Mouse (Mus musculus) lung, embryonic 14.5 days (tissue): ENCODE results near the gene Tfr2. TPM values are rescaled to one million over a fixed set of nuclear protein-coding genes. Genes with fewer than 3 reads are reported as not detected.

Experiments used
- ATAC-seq: fragments of 200-750 bp; cut with Nextera tagmentation; 2 replicates; pipeline ENCODE4 v1.8.0; 2017; ENCODE audit warnings: mild to moderate bottlenecking, moderate TSS enrichment, moderate library complexity; ENCODE audit not compliant: insufficient read depth
- DNase-seq: peaks from one replicate; pipeline ENCODE4 v3.0.0-alpha.2; 2015
- H3K27ac ChIP-seq: fragments of 300-500 bp; sonication (generic); 2 replicates; pipeline ENCODE4 v1.5.1; 2014; ENCODE audit warnings: low read depth, mild to moderate bottlenecking, moderate library complexity
- H3K27me3 ChIP-seq: fragments of 300-500 bp; sonication (generic); 2 replicates; pipeline ENCODE4 v1.6.1; 2014; ENCODE audit warnings: low read length, control low read depth; ENCODE audit not compliant: insufficient read depth
- H3K36me3 ChIP-seq: fragments of 300-500 bp; sonication (generic); 2 replicates; pipeline ENCODE4 v1.6.1; 2014; ENCODE audit warnings: control low read depth; ENCODE audit not compliant: insufficient read depth
- H3K4me1 ChIP-seq: fragments of 300-500 bp; sonication (generic); 2 replicates; pipeline ENCODE4 v1.6.1; 2014; ENCODE audit warnings: antibody characterized with exemption, control low read depth; ENCODE audit not compliant: insufficient read depth
- H3K4me2 ChIP-seq: fragments of 300-500 bp; sonication (generic); 2 replicates; pipeline ENCODE4 v1.6.1; 2014; ENCODE audit warnings: mild to moderate bottlenecking
- H3K4me3 ChIP-seq: fragments of 300-500 bp; sonication (generic); 2 replicates; pipeline ENCODE4 v1.5.1; 2014; ENCODE audit warnings: low read depth, low read length
- H3K9ac ChIP-seq: fragments of 300-500 bp; sonication (generic); 2 replicates; pipeline ENCODE4 v1.6.1; 2014
- H3K9me3 ChIP-seq: fragments of 300-500 bp; sonication (generic); 2 replicates; pipeline ENCODE4 v1.6.1; 2016; ENCODE audit warnings: low read depth, low read length, control low read depth
- CTCF ChIP-seq: IDR thresholded peaks from 2 replicates; pipeline ENCODE4 v1.5.1; 2016; ENCODE audit warnings: antibody characterized with exemption, low read depth
- WGBS: fragments of 180-500 bp; shearing (Covaris S2); extraction: QIAGEN DNeasy Blood & Tissue Kit; methylation state at CpG from one replicate; pipeline ENCODE4 v1.1.7; 2014; 5-methylcytosine and 5-hydroxymethylcytosine counted together
- polyA plus RNA-seq: library from polyadenylated mRNA; unstranded; fragments of >200 nt; fragmentation: Nextera tagmentation; extraction: Ambion mirVana; gene quantifications from 2 replicates; pipeline ENCODE4 v1.2.1, GENCODE M21; 2014

Gene Tfr2
- polyA plus RNA-seq, 1 experiment from 2014 or later: 0.47 TPM

DNA sequence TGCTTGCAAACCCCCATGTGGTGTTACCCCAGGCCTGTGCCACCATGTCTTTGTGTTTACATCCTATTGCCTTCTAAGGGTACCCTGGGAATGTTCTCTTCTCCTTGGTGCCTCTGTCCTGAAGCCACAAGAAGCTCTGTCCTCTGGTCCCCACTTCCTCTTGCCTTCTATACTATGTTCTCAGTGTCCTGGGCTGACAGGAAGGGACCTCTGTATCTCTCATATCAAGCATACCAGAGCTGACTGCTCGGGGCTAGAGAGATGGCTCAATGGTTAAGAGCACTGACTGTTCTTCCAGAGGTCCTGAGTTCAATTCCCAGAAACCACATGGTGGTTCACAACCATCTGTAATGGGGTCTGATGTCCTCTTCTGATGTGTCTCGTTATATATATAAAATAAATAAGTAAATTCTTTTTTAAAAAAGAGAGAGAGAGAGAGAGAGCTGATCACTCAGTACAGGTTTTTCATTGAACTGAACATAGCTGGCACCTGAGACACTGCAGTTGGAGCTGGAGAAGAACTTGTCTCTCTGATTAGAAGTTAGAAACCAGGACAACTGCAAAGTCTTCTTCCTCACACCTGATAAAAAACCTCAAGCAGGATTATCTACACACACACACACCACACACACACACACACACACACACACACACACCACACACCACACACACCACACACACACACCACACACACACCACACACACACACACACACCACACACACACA is 28.6 kb downstream of the Tfr2 start:
- TF ChIP-seq CTCF: no peak
- Histone ChIP-seq H3K4me2 (no peak overlapping the region), H3K4me3 (no peak overlapping the region), H3K4me1 (peaks cover 5% of the 10 kb centered on the region; the same call in 1 of the 2 replicates), H3K36me3 (0 out of 2 replicates have a peak, but pooled peaks cover 6% of the 10 kb centered on the region), H3K27me3 (no peaks in the 10 kb centered on the region), H3K27ac (no peak overlapping the region), H3K9me3 (no peaks in the 10 kb centered on the region), H3K9ac (no peak overlapping the region)
- no peak for ATAC-seq
- WGBS: 73% methylated on average over 2 of the region's 2 CpGs
- DNase-seq: no peak

DNA sequence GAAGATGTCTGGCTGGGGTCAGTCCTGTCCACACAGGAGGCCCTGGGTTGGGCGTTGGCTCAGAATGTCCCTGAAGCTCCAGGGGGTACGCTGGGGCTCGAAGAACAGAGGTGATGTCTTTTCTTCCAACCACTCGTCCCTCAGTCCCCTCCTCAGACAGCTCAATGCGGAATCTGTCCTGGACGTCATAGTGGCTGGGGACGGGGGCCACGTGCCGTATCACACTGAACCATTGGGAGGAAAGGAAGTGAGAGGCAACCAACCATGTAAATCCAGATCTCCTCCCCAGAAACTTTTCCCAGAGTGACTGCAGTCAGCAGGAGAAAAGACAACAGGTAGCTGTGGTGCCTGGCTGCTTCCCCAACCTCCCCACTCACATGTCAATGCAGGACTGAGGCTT is 30.0 kb downstream of the Tfr2 start:
- 56% methylated on average over 9 of the region's 9 CpGs for WGBS
- no peak for DNase-seq
- Histone ChIP-seq H3K9ac (peak overlapping the region; percentile 66), H3K4me3 (peak overlapping the region; percentile 66), H3K36me3 (0 out of 2 replicates have a peak, but pooled peaks cover 12% of the 10 kb centered on the region), H3K27me3 (no peaks in the 10 kb centered on the region), H3K9me3 (no peaks in the 10 kb centered on the region), H3K4me2 (peak overlapping the region; percentile 82), H3K4me1 (peaks cover 5% of the 10 kb centered on the region; the same call in 1 of the 2 replicates), H3K27ac (no peak overlapping the region)
- TF ChIP-seq CTCF: no peak
- no peak for ATAC-seq

DNA sequence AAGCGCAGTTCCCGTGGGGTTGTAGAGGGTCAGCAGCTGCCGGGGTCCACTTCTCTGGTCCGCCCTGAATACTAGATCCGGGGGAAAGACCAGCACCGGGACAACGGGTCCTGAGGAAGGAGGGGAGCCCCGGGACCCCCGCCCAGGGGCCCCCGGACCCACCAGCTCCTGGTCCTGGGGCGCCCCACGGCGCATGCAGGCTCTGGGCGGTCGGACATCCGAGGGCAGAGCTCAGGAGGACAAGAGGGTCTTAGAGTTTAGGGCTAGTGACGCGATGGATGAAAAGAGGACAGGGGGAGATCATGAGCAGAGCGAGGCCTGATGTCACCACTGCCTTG is 30.6 kb downstream of the Tfr2 start:
- ATAC-seq (peak; percentile 69), DNase-seq (no peak)
- Histone ChIP-seq H3K9ac (peak overlapping the region; percentile 66), H3K27ac (no peak overlapping the region), H3K9me3 (no peaks in the 10 kb centered on the region), H3K4me2 (peak overlapping the region; percentile 82), H3K36me3 (peaks cover 18% of the 10 kb centered on the region), H3K4me1 (peaks cover 5% of the 10 kb centered on the region; the same call in 1 of the 2 replicates), H3K4me3 (peak overlapping the region; percentile 66), H3K27me3 (no peaks in the 10 kb centered on the region)
- TF ChIP-seq CTCF: no peak
- WGBS: 1% methylated on average over 19 of the region's 19 CpGs

DNA sequence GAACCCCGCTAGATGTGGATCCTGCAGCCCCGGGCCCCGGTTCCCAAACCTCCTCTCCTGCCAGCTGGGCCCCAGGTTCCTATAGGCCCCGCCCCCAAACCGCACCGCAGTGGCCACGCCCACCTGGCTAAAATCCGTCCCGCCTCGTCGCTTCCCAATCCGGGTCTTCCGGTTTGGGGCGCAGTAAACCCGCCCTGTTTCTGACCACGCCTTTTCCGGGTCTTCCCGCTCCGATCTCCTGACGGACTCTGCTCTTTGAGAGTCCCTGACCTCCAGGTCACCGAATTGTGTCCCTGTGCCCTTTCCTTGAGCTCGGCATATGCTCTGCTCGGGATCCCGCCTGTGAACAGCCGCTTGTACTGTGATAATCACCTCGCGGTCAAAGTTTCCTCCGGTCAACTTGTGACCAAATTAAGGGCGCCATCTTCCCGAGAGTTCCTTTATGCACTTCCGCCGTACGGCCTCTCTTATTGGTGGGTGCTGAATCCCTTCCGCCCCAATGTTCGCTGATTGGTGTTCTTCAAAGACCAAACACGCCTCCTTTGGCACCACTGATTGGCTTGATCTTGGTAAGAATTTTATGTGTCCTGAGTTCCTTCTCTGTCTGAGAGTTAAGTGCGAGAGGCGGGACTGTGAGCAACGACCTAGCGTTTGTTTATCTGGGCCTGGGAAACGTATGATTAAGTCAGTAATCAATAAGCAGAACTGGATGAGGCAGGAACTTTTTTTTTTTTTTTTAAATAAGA is 31.2 kb downstream of the Tfr2 start, which contains the start of gene Mospd3:
Gene Mospd3 (minus strand): TSS at position 440 of the 746 bp plus-strand sequence.
- H3K36me3 ChIP-seq: peaks cover 23% of the 10 kb centered on the region
- peak within 1 kb of the TSS; percentile 88 for H3K27ac ChIP-seq
- no peak for TF ChIP-seq CTCF
- peak within 1 kb of the TSS; percentile 66 for H3K4me3 ChIP-seq
- WGBS: under 1% methylated on average over 41 of the region's 41 CpGs
- no peaks in the 10 kb centered on the region for H3K27me3 ChIP-seq
- DNase-seq: peak; percentile 99
- H3K9ac ChIP-seq: peak within 1 kb of the TSS; percentile 66
- no peaks in the 10 kb centered on the region for H3K9me3 ChIP-seq
- H3K4me2 ChIP-seq: peak within 1 kb of the TSS; percentile 82
- H3K4me1 ChIP-seq: peaks cover 5% of the 10 kb centered on the region; the same call in 1 of the 2 replicates
- ATAC-seq: peak; percentile 95

DNA sequence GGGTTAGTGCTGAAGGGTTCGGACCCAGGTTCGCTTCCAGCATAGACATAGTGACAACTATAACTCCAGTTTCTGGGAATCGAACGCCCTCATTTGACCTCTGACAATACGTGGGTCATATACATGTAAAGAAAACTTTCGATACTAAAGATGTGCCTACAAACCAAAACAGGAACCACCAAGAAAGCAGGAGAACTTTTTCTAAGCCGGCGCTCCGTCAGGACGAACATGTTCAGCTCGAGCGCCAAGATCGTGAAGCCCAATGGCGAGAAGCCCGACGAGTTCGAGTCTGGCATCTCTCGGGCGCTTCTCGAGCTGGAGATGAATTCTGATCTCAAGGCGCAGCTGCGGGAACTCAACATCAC is 31.7 kb downstream of the Tfr2 start:
- Histone ChIP-seq H3K9ac (peak overlapping the region; percentile 61), H3K27me3 (no peaks in the 10 kb centered on the region), H3K9me3 (no peaks in the 10 kb centered on the region), H3K4me1 (peaks cover 5% of the 10 kb centered on the region; the same call in 1 of the 2 replicates), H3K36me3 (peaks cover 27% of the 10 kb centered on the region), H3K27ac (peak overlapping the region; percentile 81), H3K4me3 (peak overlapping the region; percentile 66), H3K4me2 (peak overlapping the region; percentile 82)
- TF ChIP-seq CTCF: no peak
- DNase-seq: peak; percentile 76
- no peak for ATAC-seq
- WGBS: under 1% methylated on average over 22 of the region's 22 CpGs

DNA sequence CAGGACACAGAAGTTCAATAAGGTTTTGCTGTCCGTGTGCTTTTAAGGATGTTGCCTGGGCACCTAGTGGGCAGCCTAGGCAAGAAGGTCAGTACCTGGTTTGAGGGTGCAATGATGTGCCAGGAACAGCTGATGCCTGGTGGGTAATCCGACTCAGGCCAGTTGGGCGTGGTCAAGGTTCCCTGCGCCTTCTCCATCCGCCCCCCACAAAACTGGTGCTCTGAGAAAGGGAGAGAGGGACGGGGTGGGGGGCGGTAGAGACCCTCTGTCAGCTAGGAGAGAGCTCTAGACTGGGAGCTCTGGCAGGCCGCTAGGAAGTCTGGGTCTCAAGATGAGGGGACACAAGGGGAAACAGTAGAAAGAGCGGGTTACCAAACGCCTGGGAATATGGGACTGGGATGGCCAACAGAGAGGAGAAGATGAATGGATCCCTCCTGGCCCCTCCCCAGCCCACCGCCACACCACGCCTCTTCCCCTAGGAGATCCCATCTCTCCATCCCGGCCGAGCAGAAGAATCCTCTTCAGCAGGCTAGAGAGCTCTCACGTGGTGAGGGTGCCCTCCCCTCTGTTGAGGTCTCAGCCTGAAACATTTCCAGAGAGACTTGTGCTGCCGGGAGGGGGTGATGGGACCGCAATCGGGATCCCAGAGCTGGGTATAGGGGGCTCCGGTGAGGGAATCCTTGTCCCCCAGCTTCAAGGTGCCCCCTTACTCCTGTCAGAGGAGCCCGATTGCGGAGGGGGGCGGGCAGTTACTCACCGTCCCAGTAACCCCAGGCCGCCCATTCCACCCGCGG is 38.4 kb downstream of the Tfr2 start:
- ATAC-seq (no peak), DNase-seq (peak; percentile 37)
- Histone ChIP-seq H3K4me2 (peak overlapping the region; percentile 70), H3K9me3 (no peaks in the 10 kb centered on the region), H3K9ac (peak overlapping the region; percentile 48), H3K36me3 (peaks cover 40% of the 10 kb centered on the region), H3K4me1 (peaks cover 35% of the 10 kb centered on the region), H3K27me3 (no peaks in the 10 kb centered on the region), H3K27ac (no peak overlapping the region), H3K4me3 (peak overlapping the region; percentile 14)
- 24% methylated on average over 26 of the region's 26 CpGs for WGBS
- TF ChIP-seq CTCF: no peak
